Mouse (Mus musculus) midbrain, embryonic 16.5 days (tissue): ENCODE data around the gene Gm37240. TPM values are rescaled to one million over a fixed set of nuclear protein-coding genes. Genes with fewer than 3 reads are reported as not detected.
"Not testable (repeated sequence)": the region's sequence is repeated elsewhere in the genome, so short reads cannot be mapped to it uniquely, and the experiment has no call there.

Source experiments
- ATAC-seq: fragments of 200-750 bp; cut with Nextera tagmentation; 2 replicates; pipeline ENCODE4 v1.8.0; 2017; ENCODE audit warnings: moderate TSS enrichment
- H3K27ac ChIP-seq: fragments of 300-500 bp; sonication (generic); 2 replicates; pipeline ENCODE4 v1.5.1; 2014; ENCODE audit warnings: mild to moderate bottlenecking, low read length, mixed read lengths
- H3K27me3 ChIP-seq: fragments of 300-500 bp; sonication (generic); 2 replicates; pipeline ENCODE4 v1.6.1; 2014; ENCODE audit warnings: low read depth, low read length, mixed read lengths; ENCODE audit not compliant: control insufficient read depth, insufficient read depth
- H3K36me3 ChIP-seq: fragments of 300-500 bp; sonication (generic); 2 replicates; pipeline ENCODE4 v1.6.1; 2014; ENCODE audit warnings: mild to moderate bottlenecking, low read length, moderate library complexity, mixed read lengths; ENCODE audit not compliant: control insufficient read depth, insufficient read depth
- H3K4me1 ChIP-seq: fragments of 300-500 bp; sonication (generic); 2 replicates; pipeline ENCODE4 v1.6.1; 2014; ENCODE audit warnings: mild to moderate bottlenecking, low read length, mixed read lengths; ENCODE audit not compliant: control insufficient read depth, insufficient read depth
- H3K4me2 ChIP-seq: fragments of 300-500 bp; sonication (generic); 2 replicates; pipeline ENCODE4 v1.6.1; 2014; ENCODE audit warnings: mild to moderate bottlenecking, low read length, mixed read lengths
- H3K4me3 ChIP-seq: fragments of 300-500 bp; sonication (generic); 2 replicates; pipeline ENCODE4 v1.5.1; 2014; ENCODE audit warnings: low read depth, mild to moderate bottlenecking, low read length, moderate library complexity, mixed read lengths
- H3K9ac ChIP-seq: fragments of 300-500 bp; sonication (generic); 2 replicates; pipeline ENCODE4 v1.6.1; 2014; ENCODE audit warnings: low read depth, low read length, mixed read lengths
- H3K9me3 ChIP-seq: fragments of 300-500 bp; sonication (generic); replicated peaks from 2 replicates; pipeline ENCODE4 v1.6.1; 2014; ENCODE audit warnings: mild to moderate bottlenecking, low read length, mixed read lengths; ENCODE audit not compliant: control insufficient read depth, poor library complexity, severe bottlenecking
- WGBS: fragments of 180-500 bp; shearing (Covaris S2); extraction: QIAGEN DNeasy Blood & Tissue Kit; methylation state at CpG from one replicate; pipeline ENCODE4 v1.1.7; 2014; 5-methylcytosine and 5-hydroxymethylcytosine counted together
- polyA plus RNA-seq: library from polyadenylated mRNA; unstranded; fragments of >200 nt; fragmentation: Nextera tagmentation; extraction: Ambion mirVana; gene quantifications from 2 replicates; pipeline ENCODE4 v1.2.1, GENCODE M21; 2015

The Gm37240 gene
- polyA plus RNA-seq, 1 experiment from 2014 or later: 0.26 TPM

GRCm38 (mm10) chr3:84568540-84568939 lies 1318.8 kb downstream of the Gm37240 start:
- WGBS: 97% methylated on average over 6 of the region's 6 CpGs
- no peaks in the 10 kb centered on the region for H3K36me3 ChIP-seq
- ATAC-seq: no peak
- no peaks in the 10 kb centered on the region for H3K4me1 ChIP-seq
- no peaks in the 10 kb centered on the region for H3K27me3 ChIP-seq
- no peaks in the 10 kb centered on the region for H3K9me3 ChIP-seq
- no peak overlapping the region for H3K27ac ChIP-seq
- H3K4me2 ChIP-seq: no peak overlapping the region
- no peak overlapping the region for H3K4me3 ChIP-seq
- no peak overlapping the region for H3K9ac ChIP-seq

DNA sequence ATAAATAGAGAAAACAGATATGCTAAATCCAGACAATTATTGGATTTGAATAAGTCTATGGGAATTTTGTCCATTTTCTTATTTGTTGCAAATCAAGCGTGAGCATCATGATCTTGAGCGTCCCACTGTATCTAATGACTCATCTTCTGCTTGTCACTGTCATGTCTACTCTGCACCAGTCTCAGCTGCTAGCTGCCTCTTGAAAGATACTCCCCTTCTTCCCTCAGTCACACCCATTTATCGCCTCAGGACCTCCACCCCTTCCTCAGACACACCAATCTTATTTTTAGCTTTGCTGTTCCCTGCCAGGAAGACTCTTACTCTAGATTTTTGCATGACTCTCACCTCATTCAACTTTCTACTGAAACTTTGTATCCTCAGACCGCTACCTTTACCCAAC lies 1323.9 kb downstream of the Gm37240 start:
- Histone ChIP-seq H3K9ac (no peak overlapping the region), H3K4me1 (no peaks in the 10 kb centered on the region), H3K27ac (no peak overlapping the region), H3K27me3 (no peaks in the 10 kb centered on the region), H3K9me3 (no peaks in the 10 kb centered on the region), H3K36me3 (no peaks in the 10 kb centered on the region), H3K4me3 (no peak overlapping the region), H3K4me2 (no peak overlapping the region)
- ATAC-seq: no peak
- 95% methylated on average over 4 of the region's 4 CpGs for WGBS

DNA sequence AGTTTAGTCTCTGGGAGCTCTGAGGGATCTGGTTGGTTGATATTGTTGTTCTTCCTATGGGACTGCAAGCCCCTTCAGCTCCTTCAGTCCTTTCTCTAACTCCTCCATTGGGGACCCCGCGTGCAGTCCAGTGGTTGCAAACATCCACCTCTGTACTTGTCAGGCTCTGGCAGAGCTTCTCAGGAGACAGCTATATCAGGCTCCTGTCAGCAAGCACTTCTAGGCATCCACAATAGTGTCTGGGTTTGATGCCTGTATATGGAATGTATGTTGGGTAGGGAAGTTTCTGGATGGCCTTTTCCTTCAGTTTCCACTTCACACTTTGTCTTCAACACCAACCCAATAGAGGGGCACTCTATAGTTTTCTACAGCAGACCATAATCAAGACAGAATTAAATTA lies 1324.4 kb downstream of the Gm37240 start:
- not testable (repeated sequence) for H3K27ac ChIP-seq, ATAC-seq, H3K4me1 ChIP-seq, H3K36me3 ChIP-seq, H3K4me3 ChIP-seq, H3K4me2 ChIP-seq, H3K9ac ChIP-seq, H3K27me3 ChIP-seq, H3K9me3 ChIP-seq
- WGBS: 97% methylated on average over 2 of the region's 2 CpGs

GRCm38 (mm10) chr3:84558301-84558700 lies 1329.0 kb downstream of the Gm37240 start:
- H3K4me3 ChIP-seq: no peak overlapping the region
- no peak for ATAC-seq
- no peak overlapping the region for H3K27ac ChIP-seq
- WGBS: 97% methylated on average over 3 of the region's 3 CpGs
- no peak overlapping the region for H3K4me2 ChIP-seq
- H3K36me3 ChIP-seq: no peaks in the 10 kb centered on the region
- no peak overlapping the region for H3K9ac ChIP-seq
- no peaks in the 10 kb centered on the region for H3K27me3 ChIP-seq
- no peaks in the 10 kb centered on the region for H3K9me3 ChIP-seq
- no peaks in the 10 kb centered on the region for H3K4me1 ChIP-seq

GRCm38 (mm10) chr3:84555780-84556179 lies 1331.5 kb downstream of the Gm37240 start:
- no peak for ATAC-seq
- Histone ChIP-seq H3K27me3 (no peaks in the 10 kb centered on the region), H3K4me3 (no peak overlapping the region), H3K27ac (no peak overlapping the region), H3K4me2 (no peak overlapping the region), H3K9me3 (no peaks in the 10 kb centered on the region), H3K4me1 (no peaks in the 10 kb centered on the region), H3K36me3 (no peaks in the 10 kb centered on the region), H3K9ac (no peak overlapping the region)
- WGBS: 85% methylated on average over 3 of the region's 3 CpGs

DNA sequence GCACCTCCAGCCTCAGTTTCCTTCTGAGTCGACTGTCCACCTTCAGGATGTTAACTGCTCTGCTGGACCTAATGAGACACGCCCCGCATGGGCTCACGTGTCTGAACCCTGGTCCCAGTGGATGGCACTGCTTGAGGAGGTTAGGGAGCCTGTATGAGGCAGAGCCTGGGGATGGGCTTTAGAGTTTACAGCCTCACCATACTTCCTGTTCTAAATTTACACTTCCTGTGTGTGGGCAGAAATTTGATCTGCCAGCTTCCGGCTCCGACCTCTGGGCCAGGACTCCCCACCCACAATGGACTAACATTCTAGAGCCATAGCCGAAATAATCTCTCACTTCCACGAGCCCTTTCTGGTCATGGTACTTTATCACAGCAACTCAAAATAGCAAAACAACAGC lies 1340.1 kb downstream of the Gm37240 start:
- Histone ChIP-seq H3K27me3 (no peaks in the 10 kb centered on the region), H3K4me1 (no peaks in the 10 kb centered on the region), H3K36me3 (no peaks in the 10 kb centered on the region), H3K9me3 (no peaks in the 10 kb centered on the region), H3K4me2 (no peak overlapping the region), H3K4me3 (no peak overlapping the region), H3K27ac (no peak overlapping the region), H3K9ac (no peak overlapping the region)
- no peak for ATAC-seq
- 75% methylated on average over 8 of the region's 8 CpGs for WGBS

GRCm38 (mm10) chr3:84542450-84542849 lies 1344.9 kb downstream of the Gm37240 start:
- H3K4me3 ChIP-seq, H3K27ac ChIP-seq, H3K4me1 ChIP-seq, H3K9me3 ChIP-seq, H3K36me3 ChIP-seq, H3K9ac ChIP-seq, ATAC-seq, H3K4me2 ChIP-seq, H3K27me3 ChIP-seq: not testable (repeated sequence)
- 15% methylated on average over 3 of the region's 3 CpGs for WGBS

DNA sequence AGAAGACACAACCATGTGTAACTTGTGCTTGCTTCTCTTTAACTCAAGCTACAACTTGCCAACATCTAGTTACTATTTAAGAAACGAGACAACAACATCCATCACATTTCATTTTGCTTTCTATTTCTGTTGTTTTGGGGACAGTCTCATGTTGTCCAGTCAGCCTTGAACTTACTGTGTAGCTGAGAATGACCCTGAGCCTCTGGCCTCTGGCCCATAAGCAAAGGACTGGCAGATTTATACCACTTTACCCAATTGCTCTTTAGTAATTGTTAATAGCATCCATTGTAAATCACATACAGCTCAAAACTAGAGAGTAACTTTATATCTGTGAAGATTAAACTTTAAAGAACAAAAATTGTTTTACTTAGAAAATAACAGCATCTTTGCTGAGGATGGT lies 1345.4 kb downstream of the Gm37240 start:
- no peaks in the 10 kb centered on the region for H3K9me3 ChIP-seq
- no peaks in the 10 kb centered on the region for H3K27me3 ChIP-seq
- no peak overlapping the region for H3K9ac ChIP-seq
- no peaks in the 10 kb centered on the region for H3K36me3 ChIP-seq
- H3K27ac ChIP-seq: no peak overlapping the region
- H3K4me2 ChIP-seq: no peak overlapping the region
- 86% methylated on average over 1 of the region's 1 CpGs for WGBS
- ATAC-seq: no peak
- H3K4me3 ChIP-seq: no peak overlapping the region
- H3K4me1 ChIP-seq: no peaks in the 10 kb centered on the region

- no peak overlapping the region for H3K4me3 ChIP-seq
- H3K4me1 ChIP-seq: no peaks in the 10 kb centered on the region
- H3K27ac ChIP-seq: no peak overlapping the region
- H3K27me3 ChIP-seq: no peaks in the 10 kb centered on the region
- H3K9me3 ChIP-seq: no peaks in the 10 kb centered on the region
- no peak overlapping the region for H3K4me2 ChIP-seq
- H3K36me3 ChIP-seq: no peaks in the 10 kb centered on the region
- H3K9ac ChIP-seq: no peak overlapping the region
- ATAC-seq: no peak
Measured at GRCm38 (mm10) chr3:84540640-84541039, 1346.7 kb downstream of the Gm37240 start.

- no peak overlapping the region for H3K4me2 ChIP-seq
- no peak overlapping the region for H3K9ac ChIP-seq
- no peak overlapping the region for H3K27ac ChIP-seq
- H3K36me3 ChIP-seq: no peaks in the 10 kb centered on the region
- 77% methylated on average over 6 of the region's 6 CpGs for WGBS
- H3K9me3 ChIP-seq: no peaks in the 10 kb centered on the region
- ATAC-seq: no peak
- no peaks in the 10 kb centered on the region for H3K4me1 ChIP-seq
- no peak overlapping the region for H3K4me3 ChIP-seq
- H3K27me3 ChIP-seq: no peaks in the 10 kb centered on the region
Measured at GRCm38 (mm10) chr3:84536987-84537386, 1350.3 kb downstream of the Gm37240 start.
